Mouse (Mus musculus) G1E (cell line): ENCODE measurements around the gene Irs3. TPM values are rescaled to one million over a fixed set of nuclear protein-coding genes. Genes with fewer than 3 reads are reported as not detected.

Experiments
- ATAC-seq: 2 replicates; pipeline ENCODE4 v1.8.0; 2016; ENCODE audit warnings: mild to moderate bottlenecking; ENCODE audit not compliant: insufficient number of reproducible peaks, poor library complexity, low FRiP score, severe bottlenecking; ENCODE audit errors: extremely low read depth
- DNase-seq: peaks from one replicate; pipeline ENCODE4 v3.0.0; 2012; ENCODE audit warnings: low spot score
- H3K27me3 ChIP-seq: 2 replicates; pipeline ENCODE4 v1.6.1; 2012; ENCODE audit warnings: mild to moderate bottlenecking, low read length, inconsistent platforms; ENCODE audit not compliant: insufficient read depth
- H3K36me3 ChIP-seq: replicated peaks from 2 replicates; pipeline ENCODE3; 2012; ENCODE audit warnings: mild to moderate bottlenecking, inconsistent platforms
- H3K4me1 ChIP-seq: 2 replicates; pipeline ENCODE4 v1.6.1; 2012; ENCODE audit warnings: low read depth, low read length, inconsistent platforms, mixed read lengths; ENCODE audit not compliant: insufficient read depth
- H3K4me3 ChIP-seq: 2 replicates; pipeline ENCODE4 v1.5.1; 2012; ENCODE audit warnings: low read depth, mild to moderate bottlenecking, inconsistent platforms, low read length, moderate library complexity, mixed read lengths
- H3K9me3 ChIP-seq: replicated peaks from 2 replicates; pipeline ENCODE4 v1.6.1; 2012; ENCODE audit warnings: inconsistent platforms
- CTCF ChIP-seq: IDR thresholded peaks from 2 replicates; pipeline ENCODE4 v1.5.1; 2012; ENCODE audit warnings: low read depth, low read length, inconsistent platforms, mixed read lengths
- GATA1 ChIP-seq: IDR thresholded peaks from 2 replicates; pipeline ENCODE4 v1.6.1; 2012; ENCODE audit warnings: borderline replicate concordance, low read length, inconsistent platforms, mixed read lengths
- GATA2 ChIP-seq: IDR thresholded peaks from 2 replicates; pipeline ENCODE4 v1.6.1; 2012; ENCODE audit warnings: low read depth, low read length, inconsistent platforms, borderline replicate concordance
- POLR2AphosphoS5 ChIP-seq: IDR thresholded peaks from 2 replicates; pipeline ENCODE4 v1.6.1; 2012; ENCODE audit warnings: low read depth, low read length, inconsistent platforms; ENCODE audit not compliant: insufficient replicate concordance
- TAL1 ChIP-seq: conservative IDR thresholded peaks from 2 replicates; pipeline ENCODE4 v1.6.1; 2012; ENCODE audit warnings: low read depth, low read length, inconsistent platforms, mixed read lengths
- polyA plus RNA-seq: library from polyadenylated mRNA; stranded (reverse); fragments of >175 nt; gene quantifications from 2 replicates; pipeline ENCODE4 v1.2.3, GENCODE M21; 2012
- total RNA-seq, 2 experiments: library from RNA; stranded (forward) in 1 of 2; stranded (reverse) in 1 of 2; fragments of 200-1000 nt in 1 of 2; fragments of >200 nt in 1 of 2; fragmentation: Nextera tagmentation in 1 of 2; gene quantifications; 2 replicates each; pipeline ENCODE4 v1.2.3; 2014 to 2017

The Irs3 gene
- total and polyA plus RNA-seq, 3 experiments: 0.11 TPM; not detected in 2

DNA sequence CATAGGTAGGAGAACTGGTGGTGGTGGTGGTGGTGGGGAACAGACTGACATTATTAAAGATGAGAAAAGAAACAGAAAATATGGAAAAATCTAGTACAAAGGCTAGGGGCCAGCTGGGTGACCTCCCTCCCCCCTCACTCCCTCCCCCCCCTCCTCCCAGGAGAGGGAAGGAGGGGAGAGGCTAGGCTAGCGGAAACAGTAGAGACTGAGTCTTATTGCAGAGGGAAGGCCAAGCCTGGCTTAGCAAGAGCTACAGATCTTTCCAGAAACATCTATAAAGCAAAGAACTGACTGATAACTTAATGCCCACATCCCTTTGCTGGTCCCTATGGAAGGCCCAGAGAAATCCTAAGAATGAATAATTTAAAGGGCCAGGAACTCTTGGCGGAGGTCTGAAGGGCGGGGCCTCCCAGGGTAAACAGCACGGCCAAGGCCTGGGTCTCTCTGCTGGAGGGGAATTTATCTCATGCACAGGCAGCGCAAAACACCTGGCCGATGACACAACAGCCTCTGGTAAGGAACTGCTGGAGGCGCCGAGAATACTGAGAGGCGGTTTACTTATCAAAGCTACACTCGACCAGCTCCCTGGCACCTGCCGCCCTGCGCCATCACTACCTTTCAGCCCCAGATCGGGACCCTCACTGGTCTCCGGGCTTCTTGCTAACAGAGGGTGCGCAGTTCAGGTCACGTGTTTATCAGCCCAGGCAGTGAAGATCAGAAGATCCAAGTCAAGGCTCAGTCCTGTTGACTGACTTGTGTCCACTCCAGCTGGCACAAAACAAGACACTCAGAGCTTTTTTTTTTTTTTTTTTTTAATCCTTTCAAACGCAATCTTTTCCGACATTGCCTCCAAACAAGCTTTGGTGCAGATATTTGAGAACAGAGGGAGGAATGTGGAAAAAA lies 4.4 kb upstream of the Irs3 start:
- peaks cover 84% of the 10 kb centered on the region for H3K4me1 ChIP-seq
- peak; percentile 55; the same call in 1 of the 2 replicates for ATAC-seq
- peaks cover 4% of the 10 kb centered on the region; the same call in 1 of the 2 replicates for H3K9me3 ChIP-seq
- peaks cover 43% of the 10 kb centered on the region for H3K36me3 ChIP-seq
- peaks cover 3% of the 10 kb centered on the region; the same call in 1 of the 2 replicates for H3K27me3 ChIP-seq
- DNase-seq: peak; percentile 66
- H3K4me3 ChIP-seq: peak overlapping the region; percentile 53; the same call in 1 of the 2 replicates
- TF ChIP-seq GATA1 (no peak), POLR2AphosphoS5 (no peak), GATA2 (no peak)

- peaks cover 36% of the 10 kb centered on the region for H3K36me3 ChIP-seq
- no peak overlapping the region for H3K4me3 ChIP-seq
- ATAC-seq (no peak), DNase-seq (no peak)
- peaks cover 4% of the 10 kb centered on the region; the same call in 1 of the 2 replicates for H3K9me3 ChIP-seq
- TF ChIP-seq GATA1 (no peak), POLR2AphosphoS5 (no peak), TAL1 (no peak), CTCF (no peak), GATA2 (no peak)
- H3K27me3 ChIP-seq: peaks cover 3% of the 10 kb centered on the region; the same call in 1 of the 2 replicates
- H3K4me1 ChIP-seq: peaks cover 85% of the 10 kb centered on the region
Measured at GRCm38 (mm10) chr5:137649251-137649650, 3.7 kb upstream of the Irs3 start.

DNA sequence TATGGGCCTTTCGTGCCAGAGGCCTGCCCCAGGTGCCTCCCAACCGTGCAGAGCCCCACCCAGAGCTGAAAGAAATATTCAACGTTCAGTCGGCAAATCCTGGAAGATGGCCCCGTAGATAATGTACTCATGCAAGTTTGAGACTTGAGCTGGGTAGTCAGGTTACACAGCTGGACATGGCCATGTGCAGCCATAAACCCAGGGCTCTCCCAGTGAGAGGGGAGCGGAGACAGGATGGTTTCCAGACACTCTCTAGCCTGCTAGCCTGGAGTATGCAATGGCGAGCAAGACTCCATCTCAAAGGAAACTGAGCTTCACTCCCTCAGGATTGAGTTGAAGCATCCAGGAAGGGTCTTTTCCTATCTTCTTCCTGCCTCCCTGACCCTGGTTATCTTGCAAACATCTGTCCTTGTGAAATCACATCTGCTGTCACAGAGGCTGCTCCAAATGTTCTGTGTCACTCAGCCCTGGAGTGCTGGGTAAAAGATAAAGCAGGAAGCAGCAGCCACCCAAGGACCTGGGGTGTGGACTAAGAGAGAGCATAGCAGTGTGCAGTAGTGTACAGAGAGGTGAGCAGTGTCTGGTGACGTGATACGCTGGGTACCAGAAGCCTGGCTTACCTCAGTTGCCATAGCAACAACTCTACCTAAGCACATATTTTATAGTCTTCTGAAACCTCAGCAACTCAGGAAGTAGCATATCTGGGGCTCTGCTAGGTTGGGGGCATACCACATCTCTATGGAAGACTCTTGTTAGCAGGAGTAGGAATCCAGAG lies 2.5 kb upstream of the Irs3 start:
- no peak for ATAC-seq
- Histone ChIP-seq H3K9me3 (peaks cover 4% of the 10 kb centered on the region; the same call in 1 of the 2 replicates), H3K27me3 (peaks cover 3% of the 10 kb centered on the region; the same call in 1 of the 2 replicates), H3K4me1 (peaks cover 76% of the 10 kb centered on the region), H3K36me3 (peaks cover 30% of the 10 kb centered on the region), H3K4me3 (peak overlapping the region; percentile 11; the same call in 1 of the 2 replicates)
- TF ChIP-seq GATA2 (no peak), TAL1 (peak; percentile 29; the same call in 1 of the 2 replicates), GATA1 (no peak), POLR2AphosphoS5 (no peak), CTCF (no peak)
- no peak for DNase-seq

DNA sequence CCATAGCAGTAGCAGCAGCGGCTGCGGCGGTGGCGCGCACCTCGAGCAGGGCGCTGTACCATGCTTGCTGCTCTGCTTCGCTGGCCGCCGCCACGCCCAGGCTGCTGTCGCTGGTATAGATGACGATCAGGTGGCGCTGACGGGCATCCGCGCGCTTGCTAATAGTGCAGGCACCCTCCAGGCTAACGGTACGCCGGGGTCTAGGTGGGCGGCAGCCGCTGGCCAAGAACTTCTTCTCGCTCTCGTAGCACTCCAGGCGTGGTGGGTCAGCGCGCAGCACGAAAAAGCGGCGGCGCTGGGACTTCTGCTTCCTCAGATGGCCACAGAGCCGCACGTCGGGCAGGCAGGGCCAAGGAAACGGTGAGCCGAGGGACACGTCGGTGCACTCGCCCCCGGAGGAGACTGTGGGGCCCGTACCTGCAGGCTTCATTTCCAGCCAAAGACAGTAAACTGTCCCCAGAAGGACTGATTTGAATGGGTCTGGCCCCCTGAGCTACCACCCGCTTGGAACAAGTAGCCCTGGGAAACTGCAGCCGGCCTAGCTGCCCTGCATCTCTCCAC lies 343 bp downstream of the Irs3 start:
- DNase-seq: no peak
- H3K4me3 ChIP-seq: peak overlapping the region; percentile 17; the same call in 1 of the 2 replicates
- H3K4me1 ChIP-seq: peaks cover 83% of the 10 kb centered on the region

GRCm38 (mm10) chr5:137644484-137644883 lies 1.0 kb downstream of the Irs3 start:
- no peak for ATAC-seq
- H3K4me1 ChIP-seq: peaks cover 83% of the 10 kb centered on the region
- DNase-seq: no peak
- peaks cover 4% of the 10 kb centered on the region; the same call in 1 of the 2 replicates for H3K9me3 ChIP-seq
- peaks cover 44% of the 10 kb centered on the region for H3K36me3 ChIP-seq
- peaks cover 3% of the 10 kb centered on the region; the same call in 1 of the 2 replicates for H3K27me3 ChIP-seq
- no peak for TF ChIP-seq GATA1
- no peak for TF ChIP-seq POLR2AphosphoS5
- no peak for TF ChIP-seq GATA2
- TF ChIP-seq TAL1: no peak
- TF ChIP-seq CTCF: no peak
- H3K4me3 ChIP-seq: no peak overlapping the region

More for the DNA sequence above, 343 bp downstream of the Irs3 start:
- no peak for TF ChIP-seq CTCF
- no peak for TF ChIP-seq POLR2AphosphoS5
- no peak for TF ChIP-seq GATA1
- no peak for TF ChIP-seq GATA2
- no peak for TF ChIP-seq TAL1
- H3K27me3 ChIP-seq: peaks cover 3% of the 10 kb centered on the region; the same call in 1 of the 2 replicates
- peaks cover 4% of the 10 kb centered on the region; the same call in 1 of the 2 replicates for H3K9me3 ChIP-seq
- ATAC-seq: no peak
- peaks cover 37% of the 10 kb centered on the region for H3K36me3 ChIP-seq
